Mouse (Mus musculus): ENCODE results near the gene Smarca4.

Gene Smarca4

GRCm38 (mm10) chr9:21752252-21752792, 136.4 kb downstream of the Smarca4 start:
- DNase-seq (ENCODE audit: low spot score): peak; percentile 48

All from adipocyte (in vitro differentiated cells).